Mouse (Mus musculus) C2C12 (cell line): ENCODE measurements at regions not wholly inside any gene's neighbourhood (a gene's known extent, or its start where the extent isn't known, plus 50 kb on each side); places are given as distances from the start of the nearest gene placed in this dataset.

Source experiments
- CEBPB ChIP-seq: IDR thresholded peaks from one replicate; pipeline ENCODE4 v1.6.1; 2011; ENCODE audit warnings: low read depth, mild to moderate bottlenecking, control low read depth, moderate library complexity
- CTCF ChIP-seq: IDR thresholded peaks from one replicate; pipeline ENCODE4 v1.5.1; 2011; ENCODE audit not compliant: control insufficient read depth, insufficient read depth, insufficient read length
- FOSL1 ChIP-seq: IDR thresholded peaks from one replicate; pipeline ENCODE4 v1.8.0; 2011; ENCODE audit warnings: mild to moderate bottlenecking, low read length; ENCODE audit not compliant: poor library complexity, insufficient read depth, severe bottlenecking
- MAX ChIP-seq: IDR thresholded peaks from one replicate; pipeline ENCODE4 v1.6.1; 2011; ENCODE audit warnings: mild to moderate bottlenecking, control low read depth
- MYOD1 ChIP-seq: IDR thresholded peaks from one replicate; pipeline ENCODE4 v1.6.1; 2011; ENCODE audit warnings: low read depth; ENCODE audit not compliant: control insufficient read depth, insufficient read length
- MYOG ChIP-seq: IDR thresholded peaks from one replicate; pipeline ENCODE4 v1.6.1; 2011; ENCODE audit not compliant: control insufficient read depth, insufficient read length; ENCODE audit errors: extremely low read depth
- USF1 ChIP-seq: IDR thresholded peaks from one replicate; pipeline ENCODE4 v1.6.1; 2011; ENCODE audit warnings: low read depth, mild to moderate bottlenecking, control low read depth, moderate library complexity

DNA sequence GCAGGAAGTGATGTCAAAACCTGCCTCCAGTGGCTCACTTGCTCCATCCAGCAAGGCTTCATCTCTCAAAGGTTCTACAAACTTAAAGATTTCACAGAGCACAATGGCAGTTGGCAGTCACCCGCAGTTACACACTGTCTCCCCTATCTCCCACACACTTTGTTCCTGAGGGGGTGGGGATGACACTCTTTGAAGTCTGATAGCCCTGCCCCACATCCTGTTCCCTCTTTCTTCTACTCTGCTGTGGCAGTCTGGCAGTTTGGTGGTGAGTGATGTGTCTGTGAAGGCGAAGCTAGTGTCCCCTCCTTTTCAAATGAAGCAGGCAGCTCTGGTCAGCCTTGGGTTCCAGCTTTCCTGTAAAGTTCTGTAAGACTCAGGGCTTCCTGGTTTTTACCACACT is 102.6 kb upstream of the Eci2 start:
- no peak for TF ChIP-seq MYOD1
- no peak for TF ChIP-seq CTCF
- TF ChIP-seq MAX = no peak
- no peak for TF ChIP-seq USF1
- no peak for TF ChIP-seq CEBPB
- no peak for TF ChIP-seq MYOG
- TF ChIP-seq FOSL1 = no peak
